Mouse (Mus musculus) liver, adult 2 months (tissue): ENCODE data around the gene Foxo6. TPM values are rescaled to one million over a fixed set of nuclear protein-coding genes. Genes with fewer than 3 reads are reported as not detected.
A peak's percentile ranks its signal among the peaks of the same experiment; 100 is the strongest.

Experiments used
- DNase-seq: peaks from one replicate; pipeline ENCODE4 v3.0.0-alpha.2; 2011; ENCODE audit warnings: low read depth, low spot score; ENCODE audit errors: extremely low read depth
- H3K27ac ChIP-seq: fragments of 200-500 bp; replicated peaks from 2 replicates; pipeline ENCODE4 v1.5.1; 2012; ENCODE audit warnings: low read depth, mild to moderate bottlenecking, control low read depth, inconsistent platforms, low read length; ENCODE audit not compliant: insufficient read depth
- H3K27me3 ChIP-seq: fragments of 200-500 bp; 2 replicates; pipeline ENCODE4 v1.6.1; 2012; ENCODE audit warnings: mild to moderate bottlenecking, moderate library complexity, low read length, inconsistent platforms; ENCODE audit not compliant: control insufficient read depth, insufficient read depth
- H3K36me3 ChIP-seq: fragments of 200-500 bp; 2 replicates; pipeline ENCODE4 v1.6.1; 2012; ENCODE audit warnings: low read length, inconsistent platforms; ENCODE audit not compliant: control insufficient read depth, insufficient read depth
- H3K4me1 ChIP-seq: fragments of 200-500 bp; 2 replicates; pipeline ENCODE4 v1.6.1; 2011; ENCODE audit warnings: low read length; ENCODE audit not compliant: control insufficient read depth, insufficient read depth
- H3K4me3 ChIP-seq: fragments of 200-500 bp; 2 replicates; pipeline ENCODE4 v1.5.1; 2011; ENCODE audit warnings: low read depth, mild to moderate bottlenecking, control low read depth, low read length, moderate library complexity; ENCODE audit not compliant: insufficient read depth
- H3K79me2 ChIP-seq: fragments of 200-500 bp; 2 replicates; pipeline ENCODE4 v1.6.1; 2012; ENCODE audit warnings: inconsistent platforms, mild to moderate bottlenecking, low read length, moderate library complexity; ENCODE audit not compliant: control insufficient read depth, insufficient read depth
- H3K9ac ChIP-seq: fragments of 200-500 bp; 2 replicates; pipeline ENCODE4 v1.6.1; 2012; ENCODE audit warnings: low read depth, mild to moderate bottlenecking, control low read depth, inconsistent platforms, low read length
- CTCF ChIP-seq: fragments of 200-500 bp; IDR thresholded peaks from 2 replicates; pipeline ENCODE4 v1.5.1; 2011; ENCODE audit warnings: low read depth, low read length, control low read depth
- POLR2A ChIP-seq: fragments of 200-500 bp; IDR thresholded peaks from 2 replicates; pipeline ENCODE4 v1.6.1; 2011; ENCODE audit warnings: low read length, control low read depth; ENCODE audit not compliant: insufficient read depth; ENCODE audit errors: extremely low read depth
- WGBS: fragments of 180-500 bp; shearing (Covaris S2); methylation state at CpG from one replicate; pipeline ENCODE4 v1.1.7; 2018; 5-methylcytosine and 5-hydroxymethylcytosine counted together
- polyA plus RNA-seq: library from polyadenylated mRNA; depleted of rRNA; stranded (reverse); fragments of >200 nt; gene quantifications from 2 replicates; pipeline ENCODE4 v1.2.3, GENCODE M21; 2012
- total RNA-seq: library from RNA; depleted of rRNA; stranded (reverse); fragments of >200 nt; gene quantifications from 2 replicates; pipeline ENCODE4 v1.2.3, GENCODE M21; 2014

The Foxo6 gene
- total and polyA plus RNA-seq, 2 experiments, result 0.07 TPM; not detected in 1

DNA sequence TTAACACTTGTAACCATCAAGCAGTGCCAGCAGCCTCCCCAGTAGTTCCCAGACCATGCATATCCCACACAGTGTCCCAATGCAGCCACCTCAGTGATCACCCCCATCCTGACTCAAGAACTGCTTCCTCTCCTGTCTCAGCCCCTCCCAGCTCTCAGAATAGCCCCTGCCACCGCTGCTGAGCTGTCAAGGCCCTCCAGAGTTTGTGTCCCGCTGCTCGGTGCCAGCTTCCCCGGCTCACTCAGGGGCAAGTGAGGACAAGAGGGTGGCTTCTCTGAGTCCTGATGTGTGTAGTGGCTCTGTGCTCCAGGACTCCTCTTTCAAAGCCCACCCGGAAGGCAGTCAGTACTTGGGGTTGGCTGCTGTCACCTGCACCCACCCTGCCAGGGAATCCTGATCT, 3.3 kb upstream of the Foxo6 start:
- no peak for TF ChIP-seq POLR2A
- WGBS, result 32% methylated on average over 5 of the region's 5 CpGs

DNA sequence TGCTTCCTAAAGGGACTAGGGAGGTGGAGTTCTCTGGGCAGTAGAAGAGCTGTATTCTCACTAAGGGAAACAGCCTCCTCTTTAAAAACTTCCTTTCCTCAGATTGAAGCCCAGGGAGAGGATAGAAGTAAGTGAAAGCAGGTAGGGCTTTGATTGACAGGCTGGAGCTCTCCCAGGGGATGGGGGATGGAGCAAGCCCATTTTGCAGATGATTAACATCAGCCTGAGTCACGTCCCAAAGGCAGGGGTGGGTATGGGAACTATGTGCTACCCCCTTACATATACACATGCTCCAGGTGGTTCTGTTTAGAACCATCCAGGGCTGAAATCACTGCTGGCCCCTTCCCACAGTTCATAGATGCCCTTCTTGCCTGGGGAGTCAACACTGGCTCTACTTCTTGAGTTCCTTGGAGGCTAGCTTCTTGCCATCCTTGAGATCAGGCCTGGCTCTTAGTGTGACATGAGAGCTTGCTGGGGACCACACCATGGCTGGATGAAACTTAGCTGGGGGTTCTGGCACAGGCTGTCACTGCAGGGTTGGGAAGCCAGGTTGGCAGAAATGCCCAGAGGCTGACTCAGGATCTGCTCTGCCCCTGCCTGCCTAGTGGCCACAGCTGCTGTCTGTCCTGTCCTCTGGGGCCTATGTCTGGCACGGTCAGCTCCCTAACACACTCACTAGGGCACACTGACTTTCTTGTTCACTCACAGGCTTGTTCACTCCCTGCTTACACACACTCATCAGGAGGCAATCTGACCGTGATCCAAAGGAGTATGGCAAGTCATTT, 2.2 kb upstream of the Foxo6 start:
- Histone ChIP-seq H3K27me3 (peaks cover 4% of the 10 kb centered on the region; the same call in 1 of the 2 replicates), H3K27ac (no peak overlapping the region), H3K4me1 (no peaks in the 10 kb centered on the region), H3K79me2 (no peaks in the 10 kb centered on the region), H3K4me3 (no peak overlapping the region), H3K36me3 (no peaks in the 10 kb centered on the region), H3K9ac (no peak overlapping the region)
- DNase-seq, result no peak
- WGBS, result 78% methylated on average over 3 of the region's 3 CpGs
- TF ChIP-seq POLR2A, result no peak
- TF ChIP-seq CTCF, result no peak

More for the DNA sequence above, 3.3 kb upstream of the Foxo6 start:
- no peaks in the 10 kb centered on the region for H3K79me2 ChIP-seq
- no peak overlapping the region for H3K27ac ChIP-seq
- no peak overlapping the region for H3K4me3 ChIP-seq
- H3K4me1 ChIP-seq, result no peaks in the 10 kb centered on the region
- DNase-seq, result no peak
- peaks cover 4% of the 10 kb centered on the region; the same call in 1 of the 2 replicates for H3K27me3 ChIP-seq
- H3K9ac ChIP-seq, result no peak overlapping the region
- H3K36me3 ChIP-seq, result no peaks in the 10 kb centered on the region

DNA sequence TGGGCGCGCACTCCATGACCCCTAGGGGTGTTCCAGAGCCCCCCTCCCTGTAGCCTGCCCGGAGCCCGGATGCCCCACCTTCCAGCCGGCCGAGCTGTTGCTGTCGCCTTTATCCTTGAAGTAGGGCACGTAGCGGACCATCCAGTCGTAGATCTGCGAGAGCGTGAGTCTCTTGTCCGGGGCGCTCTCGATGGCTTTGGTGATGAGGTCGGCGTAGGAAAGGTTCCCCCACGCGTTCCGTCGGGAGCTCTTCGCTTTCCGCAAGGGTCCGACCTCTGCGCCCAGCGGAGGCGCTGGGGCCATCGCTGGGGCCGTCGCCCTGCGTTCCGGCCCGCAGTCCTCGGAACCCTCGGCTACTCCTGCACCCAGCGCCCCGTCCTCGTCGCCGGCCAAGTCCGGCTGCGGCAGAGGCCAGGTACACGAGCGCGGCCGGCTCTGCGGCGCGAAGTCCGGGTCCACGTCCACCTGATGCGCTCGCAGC, 348 bp downstream of the Foxo6 start:
- Histone ChIP-seq H3K36me3 (no peaks in the 10 kb centered on the region), H3K27me3 (peaks cover 4% of the 10 kb centered on the region; the same call in 1 of the 2 replicates), H3K4me1 (no peaks in the 10 kb centered on the region), H3K4me3 (peak overlapping the region; percentile 20; the same call in 1 of the 2 replicates), H3K27ac (no peak overlapping the region), H3K79me2 (no peaks in the 10 kb centered on the region), H3K9ac (peak overlapping the region; percentile 59; the same call in 1 of the 2 replicates)
- no peak for DNase-seq
- WGBS, result 2% methylated on average over 53 of the region's 53 CpGs
- TF ChIP-seq CTCF, result no peak
- TF ChIP-seq POLR2A, result no peak

DNA sequence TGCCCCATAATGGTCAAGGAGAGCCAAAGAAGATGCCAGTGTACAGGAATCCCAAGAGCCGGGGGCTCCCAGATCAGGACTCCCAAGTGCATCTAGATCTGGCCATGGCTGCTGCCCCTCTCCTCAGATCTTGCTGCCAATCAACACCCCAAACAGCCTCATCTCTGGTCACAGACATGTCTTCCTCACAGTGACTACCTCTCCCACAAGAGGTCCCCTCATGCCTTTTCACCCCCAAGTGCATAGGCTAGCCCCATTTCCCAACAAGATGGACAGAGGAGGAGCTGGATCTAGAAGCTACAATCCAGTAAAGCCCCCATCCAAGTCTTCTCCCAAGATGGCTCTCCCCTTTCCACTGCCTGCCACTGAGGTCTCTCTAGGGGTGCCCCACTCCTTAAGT, 1.4 kb downstream of the Foxo6 start:
- TF ChIP-seq CTCF (no peak), POLR2A (no peak)
- H3K79me2 ChIP-seq, result no peaks in the 10 kb centered on the region
- DNase-seq, result no peak
- peaks cover 4% of the 10 kb centered on the region; the same call in 1 of the 2 replicates for H3K27me3 ChIP-seq
- H3K4me3 ChIP-seq, result no peak overlapping the region
- no peaks in the 10 kb centered on the region for H3K36me3 ChIP-seq
- no peaks in the 10 kb centered on the region for H3K4me1 ChIP-seq
- no peak overlapping the region for H3K9ac ChIP-seq
- no peak overlapping the region for H3K27ac ChIP-seq
- WGBS, result 95% methylated on average over 1 of the region's 1 CpGs

DNA sequence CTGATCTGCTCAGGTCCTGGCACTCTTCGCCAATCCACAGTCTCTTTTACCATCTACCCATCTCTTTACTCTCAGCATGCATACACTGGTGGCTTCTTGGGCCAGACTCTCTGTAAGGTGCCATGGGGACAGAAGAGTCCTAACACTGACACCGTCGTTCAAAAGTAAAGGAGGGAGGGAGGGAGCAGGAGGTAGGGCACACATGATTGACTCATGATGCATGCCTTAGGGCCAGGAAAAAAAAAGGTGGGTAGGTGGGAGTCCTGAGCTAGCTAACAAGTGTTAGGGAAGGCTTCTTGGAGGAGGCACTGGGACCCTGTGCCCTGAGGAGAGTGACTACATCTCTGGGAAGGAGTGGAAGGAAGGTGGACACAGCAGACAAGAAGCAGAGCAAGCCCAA, 1.9 kb downstream of the Foxo6 start:
- WGBS, result 83% methylated on average over 3 of the region's 3 CpGs
- H3K4me1 ChIP-seq, result no peaks in the 10 kb centered on the region
- H3K79me2 ChIP-seq, result no peaks in the 10 kb centered on the region
- no peak for DNase-seq
- H3K9ac ChIP-seq, result no peak overlapping the region
- no peak overlapping the region for H3K27ac ChIP-seq
- no peak overlapping the region for H3K4me3 ChIP-seq
- H3K36me3 ChIP-seq, result no peaks in the 10 kb centered on the region
- peaks cover 4% of the 10 kb centered on the region; the same call in 1 of the 2 replicates for H3K27me3 ChIP-seq
- TF ChIP-seq CTCF (no peak), POLR2A (no peak)

DNA sequence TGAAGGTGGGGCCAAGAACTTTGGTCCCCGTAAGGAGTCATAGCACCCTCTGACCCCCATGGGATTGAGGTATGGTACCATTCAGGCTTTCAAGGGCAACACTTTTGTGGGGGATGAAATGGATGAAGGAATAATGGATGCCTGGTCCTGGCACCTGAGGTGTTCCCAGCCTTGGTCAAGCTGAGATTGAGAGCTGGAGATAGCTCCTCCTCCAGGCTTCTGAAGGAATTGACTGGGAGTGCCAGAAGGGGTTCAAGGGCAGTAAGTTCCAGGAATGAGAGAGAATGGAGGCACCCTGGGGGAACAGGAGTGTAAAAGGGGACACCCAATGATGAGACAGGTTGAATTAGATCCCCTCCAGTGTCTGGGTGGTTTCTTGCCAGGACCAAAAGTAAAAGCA, 3.0 kb downstream of the Foxo6 start:
- Histone ChIP-seq H3K9ac (no peak overlapping the region), H3K27ac (no peak overlapping the region), H3K4me3 (no peak overlapping the region), H3K27me3 (peaks cover 4% of the 10 kb centered on the region; the same call in 1 of the 2 replicates), H3K36me3 (no peaks in the 10 kb centered on the region), H3K79me2 (no peaks in the 10 kb centered on the region), H3K4me1 (no peaks in the 10 kb centered on the region)
- DNase-seq, result no peak
- WGBS, result 82% methylated on average over 1 of the region's 1 CpGs
- no peak for TF ChIP-seq POLR2A
- TF ChIP-seq CTCF, result no peak
